Mouse (Mus musculus): Measurements from ENCODE around the gene Ntm.

Gene Ntm

DNA sequence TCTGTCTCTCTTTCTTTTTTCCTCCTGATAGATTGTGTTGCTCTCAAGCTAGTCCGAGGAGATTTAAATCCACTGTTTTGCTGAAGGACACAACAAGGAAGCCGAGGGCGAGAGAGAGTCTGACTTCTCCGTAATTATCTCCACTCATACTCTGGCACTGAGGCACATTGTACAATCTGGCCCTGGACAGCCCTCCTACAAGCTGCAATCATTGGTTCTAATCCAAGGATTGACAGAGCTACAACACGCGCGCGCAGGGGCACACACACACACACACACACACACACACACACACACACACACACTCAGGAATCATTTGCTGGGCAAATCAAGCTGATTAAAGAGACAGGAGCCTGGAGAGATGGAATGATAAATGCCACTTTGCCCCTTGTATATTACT lies at the start of gene Ntm:
TSS of gene Ntm (minus strand) at position 164 of the 400 bp plus-strand sequence.
- DNase-seq (ENCODE audit: low spot score in 2 of 2) = peak in 1 of 2 experiments; percentile 64

DNA sequence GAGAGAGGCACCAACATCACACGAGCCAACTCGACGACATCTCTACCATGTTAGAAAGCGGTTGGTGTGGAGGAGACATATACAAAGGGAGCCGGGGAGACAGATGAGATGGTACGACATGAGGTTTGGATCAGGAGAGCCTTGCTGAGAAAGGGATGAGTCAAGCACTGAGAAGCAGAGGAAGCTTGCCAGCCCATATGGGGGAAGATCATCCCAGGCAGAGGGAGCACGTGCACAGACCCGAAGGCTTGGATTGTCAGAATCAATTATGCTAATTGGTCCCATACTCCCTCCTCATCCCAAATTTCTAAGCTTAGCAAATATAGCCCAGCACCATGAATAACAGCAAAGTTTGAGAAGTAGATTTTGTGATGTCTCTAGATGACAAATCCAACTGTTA lies 42.8 kb upstream of the Ntm start:
- DNase-seq (ENCODE audit: low spot score in 2 of 2) = no peak

DNA sequence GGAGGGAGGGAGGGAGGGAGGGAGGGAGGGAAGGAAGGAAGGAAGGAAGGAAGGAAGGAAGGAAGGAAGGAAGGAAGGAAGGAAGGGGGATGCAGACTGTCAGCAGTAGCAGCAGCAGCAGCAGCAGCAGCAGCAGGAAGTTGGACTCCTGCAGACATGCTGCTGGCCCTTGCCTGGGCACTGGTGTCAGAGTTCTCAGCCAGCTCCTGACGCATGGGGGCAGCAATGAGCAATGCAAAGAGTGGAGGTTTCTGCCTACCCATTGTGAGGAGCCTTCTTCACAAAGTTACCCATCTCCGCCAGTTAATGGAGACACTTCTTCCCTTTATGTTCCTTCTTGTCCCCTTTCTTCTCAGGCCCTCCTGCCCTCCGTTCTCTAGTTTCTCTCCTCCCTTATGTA lies 40.7 kb upstream of the Ntm start:
- DNase-seq (ENCODE audit: low spot score in 2 of 2) = peak; percentile 42 to 75

DNA sequence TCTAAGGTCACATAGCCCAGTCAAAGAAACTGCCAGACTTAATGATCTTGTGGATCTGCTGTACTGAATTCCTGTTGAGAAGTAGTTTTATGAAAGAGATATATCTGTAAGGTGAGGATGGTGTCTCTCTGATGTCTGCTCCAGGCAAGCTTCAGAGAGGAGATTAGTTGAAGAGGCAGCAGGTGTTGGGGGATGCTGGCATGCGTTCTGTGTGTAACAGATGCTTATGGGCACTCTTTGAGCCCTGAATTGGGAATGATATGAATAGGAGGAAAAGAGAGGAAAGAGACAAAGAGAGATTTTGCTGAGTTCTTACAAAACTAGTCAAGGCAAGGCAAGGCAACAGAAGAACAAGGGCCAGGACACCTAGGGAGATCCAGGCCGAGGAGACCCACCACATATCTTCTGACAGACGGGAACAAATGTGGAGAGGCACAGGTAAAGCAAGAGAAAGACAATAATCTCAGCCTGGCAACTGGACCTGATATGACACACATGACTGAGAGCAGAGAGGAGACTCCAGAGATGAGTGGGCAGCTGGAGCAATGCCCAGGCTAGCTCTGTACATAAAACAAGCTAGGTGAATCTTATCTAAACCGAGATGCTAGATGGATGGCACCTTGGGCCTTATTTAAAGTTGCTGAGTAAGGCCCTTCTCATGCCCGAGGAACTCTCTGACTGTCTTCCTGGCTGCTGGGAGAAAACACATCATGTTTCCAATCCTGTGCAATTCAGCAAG lies 18.4 kb upstream of the Ntm start:
- DNase-seq (ENCODE audit: low spot score in 2 of 2) = no peak

DNA sequence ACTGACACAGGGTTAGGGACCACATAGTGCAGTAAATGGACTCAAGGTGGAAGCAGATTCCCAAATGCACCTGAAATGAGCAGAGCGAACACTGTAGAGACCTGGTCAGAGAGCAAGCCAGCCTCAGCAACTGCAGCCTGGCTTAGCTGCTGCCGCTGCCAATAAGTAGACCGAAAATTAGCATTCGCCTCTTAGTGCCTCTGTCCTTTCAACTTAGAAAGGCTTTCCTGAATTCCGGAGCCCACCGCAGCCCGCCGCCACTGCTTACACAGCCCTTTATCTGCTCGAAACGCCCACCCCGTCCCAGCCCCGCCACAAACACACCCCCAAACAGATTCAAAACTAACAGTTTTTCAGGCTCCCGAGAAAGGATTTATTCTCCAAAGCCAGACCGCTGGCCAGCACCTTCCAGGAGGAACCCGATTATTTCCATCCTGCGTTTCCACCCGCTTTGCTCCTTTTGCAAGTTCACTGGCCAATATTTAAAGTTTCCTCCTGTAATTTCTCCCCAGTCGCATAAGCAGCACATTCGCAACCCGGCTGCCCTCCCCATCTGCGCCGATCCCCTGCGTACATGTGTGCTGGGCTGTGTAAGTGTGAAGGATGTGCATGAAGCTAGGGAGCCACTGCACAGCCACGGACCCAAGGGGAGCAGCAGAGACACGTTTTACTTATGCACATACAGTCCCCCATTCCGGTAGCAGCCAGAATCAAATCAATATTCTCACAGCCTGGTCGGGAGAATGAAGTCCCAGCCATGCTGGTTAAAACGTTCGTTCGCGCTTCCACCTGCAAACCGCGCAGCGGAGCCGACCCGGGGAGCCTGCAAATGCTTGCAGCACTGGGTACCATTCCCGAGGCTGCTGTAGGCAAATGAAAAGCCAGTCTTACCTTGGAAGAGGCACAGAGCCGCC lies 730 bp downstream of the Ntm start:
- peak; percentile 32 to 41 for DNase-seq (ENCODE audit: low spot score in 2 of 2)

DNA sequence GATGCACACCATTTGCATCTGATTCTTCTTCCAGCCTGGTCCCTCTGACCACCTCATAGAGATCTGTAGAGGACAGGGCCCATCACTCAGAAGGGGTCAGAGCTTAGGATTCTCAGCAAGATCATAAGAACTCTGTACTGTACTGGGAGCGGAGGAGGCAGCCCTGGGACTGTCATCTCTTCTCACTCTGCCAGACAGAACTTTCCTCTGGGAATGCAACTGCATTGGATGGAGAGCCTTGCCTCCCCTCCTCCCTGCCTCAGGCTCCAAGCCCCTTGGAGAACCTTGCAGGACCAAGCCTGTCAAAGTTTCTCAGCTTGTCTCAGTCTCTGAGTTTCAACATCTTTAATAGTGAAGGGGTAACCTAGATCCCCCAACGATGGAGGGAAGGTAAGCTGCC lies 1.4 kb downstream of the Ntm start:
- DNase-seq (ENCODE audit: low spot score in 2 of 2) = no peak

DNA sequence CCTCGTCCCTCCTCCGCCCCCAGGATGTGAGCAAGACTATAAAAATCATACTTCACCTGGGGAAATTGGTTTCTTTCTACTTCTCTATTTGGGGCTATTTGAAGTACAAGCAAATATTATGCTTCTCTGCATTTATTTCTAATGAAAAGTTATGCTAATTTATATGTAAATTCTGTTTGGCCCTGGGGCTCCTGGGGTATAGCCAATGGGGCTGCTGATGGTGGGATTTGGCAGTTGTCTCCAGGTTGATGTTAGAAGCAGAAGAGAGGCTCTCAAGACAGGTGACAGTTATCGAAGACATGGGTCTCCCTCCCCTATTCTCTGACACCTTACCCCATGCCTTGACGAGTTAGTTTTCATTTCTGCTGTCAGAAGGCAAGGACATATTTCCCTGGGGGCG lies 2.2 kb downstream of the Ntm start:
- DNase-seq (ENCODE audit: low spot score in 2 of 2) = no peak

DNA sequence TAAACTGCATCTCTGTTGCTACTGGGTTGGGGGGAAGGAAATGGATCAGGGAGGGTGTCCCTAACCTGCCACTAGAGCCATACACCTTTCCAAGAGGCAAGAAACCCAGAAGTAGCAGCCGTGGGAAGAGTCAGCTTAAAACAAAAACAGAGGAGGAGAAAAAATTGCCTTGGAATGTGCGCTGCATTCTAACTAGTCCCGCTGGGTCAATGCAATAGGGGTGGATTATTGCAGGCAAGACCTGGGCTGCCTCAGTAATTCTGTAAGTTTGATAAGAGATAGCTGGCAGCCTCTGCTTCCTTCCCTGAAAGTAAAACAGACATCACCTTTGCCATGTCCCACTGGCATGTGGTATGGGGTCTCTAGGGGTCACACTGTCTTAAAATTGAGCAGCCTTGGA lies 2.7 kb downstream of the Ntm start:
- no peak for DNase-seq (ENCODE audit: low spot score in 2 of 2)

DNA sequence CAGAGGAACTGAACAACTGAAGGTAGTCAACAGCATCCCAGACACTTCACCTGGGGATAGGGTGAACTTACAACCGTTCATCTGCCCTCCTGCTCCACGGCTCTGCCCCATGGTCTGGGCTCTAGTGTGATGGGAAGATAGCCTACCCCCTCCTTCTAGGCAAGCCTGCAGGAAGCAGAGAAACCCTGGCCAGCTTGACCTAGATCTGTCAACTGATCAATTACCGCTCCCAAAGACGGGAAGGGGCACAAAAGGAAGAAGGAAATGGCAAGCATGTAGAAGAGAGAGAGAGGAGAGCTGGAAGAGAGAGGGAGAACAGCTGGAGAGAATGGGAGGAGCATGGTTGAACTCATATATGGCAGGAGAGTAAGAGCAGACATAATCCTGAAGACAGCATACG lies 6.0 kb downstream of the Ntm start:
- no peak for DNase-seq (ENCODE audit: low spot score in 2 of 2)

DNA sequence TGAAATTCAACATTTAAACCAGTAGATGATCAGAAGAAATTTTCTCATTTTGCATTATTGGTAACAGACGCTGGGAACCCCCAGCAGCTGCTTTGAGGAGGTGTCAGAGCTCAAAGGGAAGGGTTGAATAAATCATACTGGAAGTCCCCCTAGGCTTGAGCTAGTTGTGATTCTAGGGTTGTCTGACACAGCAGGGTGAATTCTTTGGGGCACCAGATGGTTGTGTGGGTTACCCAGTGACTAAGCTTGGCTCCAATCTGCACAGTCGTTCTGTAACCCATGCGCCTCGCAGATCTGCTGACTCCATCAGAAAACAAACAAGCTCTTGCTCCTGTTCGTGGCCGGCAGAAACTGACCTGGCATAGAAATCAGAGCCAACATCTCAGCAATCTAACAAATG lies 8.9 kb downstream of the Ntm start:
- DNase-seq (ENCODE audit: low spot score in 2 of 2) = no peak

DNA sequence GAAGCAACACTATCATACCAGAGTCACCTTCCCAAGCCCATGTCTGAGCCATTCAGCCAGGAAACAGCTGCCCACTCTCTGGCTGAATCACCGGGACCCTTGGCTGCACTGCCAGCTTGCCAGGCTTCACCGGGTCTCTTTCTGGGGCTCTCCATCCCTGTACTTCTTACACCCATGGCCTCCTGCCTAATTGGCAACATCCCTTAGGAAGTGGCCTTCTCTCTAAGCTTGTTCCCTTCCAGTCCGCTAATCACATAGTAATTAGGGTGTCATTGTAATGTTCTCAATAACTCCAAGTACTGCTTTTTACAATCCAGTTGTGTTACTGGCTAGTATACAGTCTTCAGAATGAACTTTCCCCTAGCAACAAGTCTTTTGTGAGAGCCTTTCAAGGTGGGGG lies 13.9 kb downstream of the Ntm start:
- no peak for DNase-seq (ENCODE audit: low spot score in 2 of 2)

DNA sequence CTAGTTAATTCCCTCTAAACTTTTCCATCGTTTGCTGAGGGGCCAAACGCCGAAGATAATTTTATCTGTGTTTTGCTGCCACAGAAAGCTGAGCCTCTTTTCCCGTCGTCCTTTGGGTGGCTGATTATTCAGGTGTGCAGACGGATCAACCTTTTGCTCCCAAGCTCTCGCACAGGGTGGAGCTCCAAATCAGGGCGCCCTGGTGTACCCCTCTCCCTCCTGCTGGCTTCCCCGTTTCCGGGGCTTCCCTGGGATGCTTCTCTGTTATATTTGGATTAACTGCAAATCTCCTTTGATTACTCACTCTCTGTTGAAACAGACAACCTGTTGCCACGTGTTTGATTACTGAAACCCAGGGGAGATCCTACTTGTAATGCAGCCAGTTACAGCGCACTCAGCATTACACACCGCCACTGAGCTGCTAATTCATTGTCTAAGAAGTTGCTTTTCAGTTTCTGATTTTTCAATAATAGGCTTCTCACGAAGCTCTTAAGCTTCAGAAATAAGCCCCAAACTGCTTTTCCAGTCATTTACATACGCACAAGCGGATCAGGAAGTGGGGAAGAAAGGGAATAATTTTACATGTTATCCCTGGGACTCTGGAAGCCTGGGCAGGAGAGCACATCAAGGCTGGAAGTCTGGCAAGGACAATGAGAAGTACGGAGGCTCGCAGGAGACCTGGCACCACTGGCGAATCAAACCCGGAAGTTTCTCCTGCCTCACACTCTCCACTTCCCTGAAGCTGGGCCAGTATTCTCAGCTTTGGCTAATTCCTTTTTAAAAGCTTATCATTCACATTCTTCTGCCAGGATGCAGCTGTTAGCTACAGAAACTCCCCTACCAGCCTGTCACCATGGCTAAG lies 19.5 kb downstream of the Ntm start:
- no peak for DNase-seq (ENCODE audit: low spot score in 2 of 2)

DNA sequence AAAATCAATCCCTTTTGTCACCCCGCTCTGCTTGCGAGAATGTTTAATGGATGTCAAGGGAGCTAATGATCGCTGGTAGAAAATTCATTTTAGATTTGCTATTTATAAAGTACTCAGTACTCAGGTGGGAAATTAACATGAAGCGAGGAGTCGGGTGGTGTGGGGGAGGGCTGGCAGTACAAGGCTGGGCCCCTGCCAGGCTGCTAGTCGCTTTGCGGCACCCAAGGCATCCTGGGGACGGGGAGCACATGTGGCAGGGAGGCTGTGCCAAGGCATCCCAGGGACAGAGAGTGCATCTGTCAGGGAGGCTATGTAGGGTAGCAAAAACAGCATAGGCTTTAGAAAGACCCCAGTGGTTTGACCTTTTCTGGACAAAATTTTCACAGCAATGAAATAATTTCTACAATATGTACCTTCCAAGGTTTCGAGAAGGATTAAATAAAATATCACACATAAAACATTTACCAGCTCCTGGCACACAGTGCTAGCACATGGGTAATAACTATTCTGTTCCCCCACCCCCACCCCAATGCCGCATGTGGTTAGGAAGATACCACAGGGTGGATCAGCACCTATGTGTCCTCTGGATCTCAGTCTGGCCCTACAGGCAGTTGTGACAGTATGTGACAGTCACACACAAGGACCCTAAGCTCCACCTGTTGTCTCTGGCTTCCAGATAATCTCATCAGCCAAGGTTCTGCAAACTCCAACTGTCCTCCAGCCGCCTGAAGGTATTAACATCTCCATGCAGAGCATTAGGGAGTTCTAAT lies 20.6 kb downstream of the Ntm start:
- peak in 1 of 2 experiments; percentile 32 for DNase-seq (ENCODE audit: low spot score in 2 of 2)

DNA sequence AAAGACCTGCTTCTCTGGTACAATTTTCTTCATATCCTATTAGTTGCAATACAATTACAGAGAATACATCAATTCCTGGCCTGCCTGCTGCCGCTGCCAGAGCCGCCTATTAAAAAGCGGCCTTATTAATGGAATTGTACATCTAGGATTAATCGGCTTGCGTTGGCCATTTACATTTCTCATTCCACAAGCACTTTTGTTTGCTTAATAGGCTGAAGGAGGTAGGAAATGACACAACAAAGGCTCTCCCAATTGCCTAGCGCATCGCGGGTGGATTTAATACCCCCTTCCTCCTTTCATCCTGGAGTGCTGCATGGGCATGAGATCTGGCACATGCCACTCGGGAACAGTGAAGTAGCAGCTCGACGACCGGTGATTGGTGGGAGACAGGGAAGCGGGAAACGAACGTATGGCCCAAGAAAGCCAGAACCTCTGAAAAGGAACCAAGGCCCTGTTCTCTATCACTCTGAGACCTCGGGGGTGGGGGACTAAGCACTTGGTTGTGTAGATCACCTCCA lies 23.4 kb downstream of the Ntm start:
- DNase-seq (ENCODE audit: low spot score in 2 of 2) = no peak

DNA sequence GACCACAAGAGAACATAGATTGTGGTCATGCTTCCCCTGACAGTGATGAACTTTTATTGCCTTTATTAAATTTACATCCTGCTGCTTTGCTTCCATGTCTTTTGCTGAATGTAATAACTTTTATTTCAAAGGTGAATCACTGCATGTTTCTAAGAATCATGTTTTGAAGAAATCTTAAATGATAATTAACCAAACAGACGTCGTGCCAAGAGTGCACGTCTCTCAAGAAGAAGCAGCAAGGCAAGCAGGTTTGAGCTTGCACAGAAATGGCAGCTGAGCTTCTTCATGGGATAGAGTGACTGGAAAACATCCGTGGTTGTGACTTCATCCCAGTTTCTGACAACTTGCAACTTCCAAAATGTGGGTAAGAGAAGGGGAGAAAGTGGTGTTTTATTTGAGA lies 34.1 kb downstream of the Ntm start:
- DNase-seq (ENCODE audit: low spot score in 2 of 2) = no peak

DNA sequence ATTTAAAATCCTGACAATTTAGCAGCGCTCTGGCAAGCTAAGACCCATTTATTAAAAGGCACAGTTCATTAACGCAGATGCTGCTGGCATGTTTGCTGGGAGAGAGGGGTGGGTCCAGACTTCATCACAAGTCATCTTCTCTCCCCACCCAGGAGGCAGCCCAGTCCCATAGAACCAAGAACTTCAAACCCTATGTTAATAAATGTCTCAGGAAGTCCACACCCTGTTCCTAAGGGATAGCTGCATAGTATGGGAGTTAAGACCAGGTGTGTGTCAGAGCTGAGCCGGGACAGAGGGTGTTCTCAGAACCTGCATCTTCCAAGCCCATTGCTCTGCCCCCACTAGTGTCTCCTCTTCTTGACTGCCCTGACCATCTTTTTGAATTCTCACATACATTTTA lies 37.6 kb downstream of the Ntm start:
- DNase-seq (ENCODE audit: low spot score in 2 of 2) = no peak

DNA sequence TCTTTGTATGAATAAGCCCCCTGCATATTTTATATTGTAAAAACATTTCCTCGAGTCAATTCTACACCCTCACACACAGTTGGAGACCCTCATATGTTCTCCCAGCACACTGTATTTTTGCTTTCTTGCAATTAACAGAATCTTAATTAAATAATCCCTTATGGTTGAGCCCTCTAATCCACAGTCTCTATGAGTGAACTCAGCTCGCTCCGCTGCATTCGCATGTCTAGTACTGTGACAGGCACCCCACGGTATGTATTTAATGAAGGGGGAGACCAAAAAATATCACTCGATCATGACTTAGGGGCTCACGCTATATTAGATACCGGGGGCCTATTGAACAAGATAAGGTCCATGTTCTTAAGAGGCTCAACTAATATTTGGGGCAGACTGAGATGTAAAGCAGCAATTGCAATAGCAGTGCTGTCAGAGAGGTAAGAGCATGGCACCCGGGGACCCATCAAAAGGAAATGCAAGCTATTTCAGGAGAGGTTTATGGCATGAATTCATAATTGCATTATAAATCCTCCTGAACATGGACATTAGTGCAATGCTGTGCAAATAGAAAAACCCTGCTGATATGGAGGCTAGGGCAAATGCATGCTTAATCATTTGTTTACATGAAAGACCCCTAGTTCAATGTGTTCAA lies 64.4 kb downstream of the Ntm start:
- no peak for DNase-seq (ENCODE audit: low spot score in 2 of 2)

DNA sequence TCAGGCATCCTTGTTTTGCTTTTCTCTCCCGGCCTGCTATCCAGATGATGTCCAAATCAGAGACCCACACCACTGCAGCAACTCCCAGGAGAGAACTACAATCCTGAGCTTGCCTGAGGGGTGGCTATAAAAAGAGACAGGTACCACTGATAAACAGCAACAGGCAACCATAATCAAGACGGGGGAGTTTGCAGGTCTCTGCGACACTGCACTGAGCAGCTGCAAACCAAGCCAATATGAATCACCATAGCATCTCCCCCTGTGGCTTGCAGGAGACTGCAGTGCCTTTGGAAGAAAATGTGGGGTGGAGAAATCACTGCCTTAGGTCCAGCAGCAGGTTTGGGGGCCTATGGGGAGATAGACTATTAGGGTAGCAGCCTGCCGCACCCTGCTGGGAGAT lies 65.5 kb downstream of the Ntm start:
- no peak for DNase-seq (ENCODE audit: low spot score in 2 of 2)

DNA sequence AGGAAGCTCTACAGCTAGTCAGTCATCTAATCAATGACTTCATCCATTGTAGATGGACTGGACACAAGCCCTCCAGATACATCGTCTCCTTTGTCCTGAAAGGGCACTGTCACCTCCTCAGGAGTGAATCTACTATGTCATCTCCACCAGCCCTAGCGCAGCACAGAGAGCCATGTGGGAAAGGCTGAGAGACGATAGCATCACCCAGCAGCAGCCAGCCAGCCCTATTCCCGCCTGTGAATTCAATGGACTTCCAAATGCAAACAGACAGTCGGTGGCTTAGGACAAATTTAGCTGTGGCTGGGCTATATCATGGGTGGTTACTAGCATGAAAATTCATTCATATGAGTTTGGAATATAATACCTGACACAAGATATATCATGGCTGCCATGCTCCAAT lies 70.1 kb downstream of the Ntm start:
- no peak for DNase-seq (ENCODE audit: low spot score in 2 of 2)

DNA sequence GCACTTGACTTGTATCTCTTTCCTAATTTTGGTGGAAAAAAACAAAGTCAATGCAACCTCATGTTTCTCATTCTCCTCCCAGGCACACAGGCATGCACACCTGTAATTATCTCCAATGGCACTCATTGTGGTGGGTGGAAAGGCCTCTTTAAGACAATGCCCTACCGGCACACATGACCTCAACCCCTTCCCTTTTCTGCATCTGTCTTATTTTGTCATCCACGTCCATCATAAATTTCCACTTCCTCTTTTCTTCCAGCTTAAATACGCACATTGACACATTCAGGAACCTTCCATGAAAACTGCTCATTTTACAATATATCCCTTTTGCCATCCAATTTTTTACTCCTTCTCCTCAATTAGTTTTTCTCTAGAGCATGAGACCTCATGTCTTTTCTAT lies 74.2 kb downstream of the Ntm start:
- DNase-seq (ENCODE audit: low spot score in 2 of 2) = no peak

DNA sequence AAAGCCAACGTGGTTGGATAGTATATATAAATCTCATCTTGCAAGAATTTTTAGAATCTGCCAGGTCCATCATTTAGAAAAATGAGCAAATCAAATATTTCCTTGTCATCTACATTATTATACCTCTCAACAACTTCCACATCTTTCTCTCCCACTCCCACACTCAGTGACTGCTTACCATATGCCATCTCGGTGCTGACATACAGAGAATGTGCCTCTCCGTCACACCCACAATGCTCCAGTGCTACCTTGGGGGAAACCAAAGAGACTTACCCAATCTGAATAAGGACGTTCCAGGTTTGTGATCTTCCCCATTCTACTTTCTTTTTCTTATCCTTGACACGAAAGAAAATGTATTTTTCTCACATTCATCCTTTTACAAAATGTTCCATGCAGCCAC lies 75.0 kb downstream of the Ntm start:
- no peak for DNase-seq (ENCODE audit: low spot score in 2 of 2)

All from cerebellum, postnatal 4 days (tissue).